Mouse (Mus musculus): ENCODE results near the gene Gm49366. TPM values are rescaled to one million over a fixed set of nuclear protein-coding genes. Genes with fewer than 3 reads are reported as not detected.
"Not testable (repeated sequence)": the region's sequence is repeated elsewhere in the genome, so short reads cannot be mapped to it uniquely, and the experiment has no call there.

The Gm49366 gene
- polyA plus RNA-seq, 1 experiment from 2014 or later, result not detected

- no peaks in the 10 kb centered on the region for H3K4me1 ChIP-seq (ENCODE audit: control insufficient read depth, insufficient read depth, low read length)
- ATAC-seq, result no peak
- no peak overlapping the region for H3K4me3 ChIP-seq (ENCODE audit: low read depth, low read length)
- no peak overlapping the region for H3K4me2 ChIP-seq (ENCODE audit: low read length)
- WGBS, result 92% methylated on average over 4 of the region's 4 CpGs
- no peaks in the 10 kb centered on the region for H3K36me3 ChIP-seq (ENCODE audit: control insufficient read depth, insufficient read depth, low read length)
- DNase-seq (ENCODE audit: low spot score), result no peak
- H3K9ac ChIP-seq (ENCODE audit: low read length), result no peak overlapping the region
- H3K27ac ChIP-seq (ENCODE audit: low read depth, low read length), result no peak overlapping the region
- no peaks in the 10 kb centered on the region for H3K27me3 ChIP-seq (replicated peaks; ENCODE audit: control insufficient read depth, insufficient read depth, low read length)
- H3K9me3 ChIP-seq (replicated peaks; ENCODE audit: control insufficient read depth, low read length), result no peaks in the 10 kb centered on the region
These were observed 38.7 kb downstream of the Gm49366 start for GRCm38 (mm10) chr12:84077371-84077990.

- Histone ChIP-seq H3K4me1 (ENCODE audit: control insufficient read depth, insufficient read depth, low read length) (no peaks in the 10 kb centered on the region), H3K9ac (ENCODE audit: low read length) (no peak overlapping the region), H3K4me3 (ENCODE audit: low read depth, low read length) (no peak overlapping the region), H3K4me2 (ENCODE audit: low read length) (no peak overlapping the region), H3K27ac (ENCODE audit: low read depth, low read length) (no peak overlapping the region), H3K36me3 (ENCODE audit: control insufficient read depth, insufficient read depth, low read length) (no peaks in the 10 kb centered on the region), H3K27me3 (replicated peaks; ENCODE audit: control insufficient read depth, insufficient read depth, low read length) (no peaks in the 10 kb centered on the region), H3K9me3 (replicated peaks; ENCODE audit: control insufficient read depth, low read length) (no peaks in the 10 kb centered on the region)
- DNase-seq (ENCODE audit: low spot score), result no peak
- 92% methylated on average over 2 of the region's 2 CpGs for WGBS
- ATAC-seq, result no peak
These were observed 45.1 kb downstream of the Gm49366 start for GRCm38 (mm10) chr12:84083842-84084241.

GRCm38 (mm10) chr12:84084581-84084980, 45.8 kb downstream of the Gm49366 start:
- no peaks in the 10 kb centered on the region for H3K27me3 ChIP-seq (replicated peaks; ENCODE audit: control insufficient read depth, insufficient read depth, low read length)
- 96% methylated on average over 4 of the region's 4 CpGs for WGBS
- no peak overlapping the region for H3K9ac ChIP-seq (ENCODE audit: low read length)
- H3K4me3 ChIP-seq (ENCODE audit: low read depth, low read length), result no peak overlapping the region
- H3K4me1 ChIP-seq (ENCODE audit: control insufficient read depth, insufficient read depth, low read length), result no peaks in the 10 kb centered on the region
- no peak overlapping the region for H3K27ac ChIP-seq (ENCODE audit: low read depth, low read length)
- no peaks in the 10 kb centered on the region for H3K9me3 ChIP-seq (replicated peaks; ENCODE audit: control insufficient read depth, low read length)
- no peak overlapping the region for H3K4me2 ChIP-seq (ENCODE audit: low read length)
- no peaks in the 10 kb centered on the region for H3K36me3 ChIP-seq (ENCODE audit: control insufficient read depth, insufficient read depth, low read length)
- ATAC-seq (no peak), DNase-seq (ENCODE audit: low spot score) (no peak)

- 91% methylated on average over 5 of the region's 5 CpGs for WGBS
- not testable (repeated sequence) for H3K36me3 ChIP-seq (ENCODE audit: control insufficient read depth, insufficient read depth, low read length); H3K9me3 ChIP-seq (replicated peaks; ENCODE audit: control insufficient read depth, low read length); H3K4me1 ChIP-seq (ENCODE audit: control insufficient read depth, insufficient read depth, low read length); H3K27me3 ChIP-seq (replicated peaks; ENCODE audit: control insufficient read depth, insufficient read depth, low read length); H3K9ac ChIP-seq (ENCODE audit: low read length); H3K27ac ChIP-seq (ENCODE audit: low read depth, low read length); H3K4me3 ChIP-seq (ENCODE audit: low read depth, low read length); ATAC-seq; H3K4me2 ChIP-seq (ENCODE audit: low read length); DNase-seq (ENCODE audit: low spot score)
These were observed 55.9 kb downstream of the Gm49366 start for GRCm38 (mm10) chr12:84094666-84095065.

GRCm38 (mm10) chr12:84099605-84100004, 60.9 kb downstream of the Gm49366 start:
- H3K9me3 ChIP-seq (replicated peaks; ENCODE audit: control insufficient read depth, low read length), result no peaks in the 10 kb centered on the region
- no peak overlapping the region for H3K4me3 ChIP-seq (ENCODE audit: low read depth, low read length)
- no peak for ATAC-seq
- no peak overlapping the region for H3K9ac ChIP-seq (ENCODE audit: low read length)
- H3K27ac ChIP-seq (ENCODE audit: low read depth, low read length), result no peak overlapping the region
- H3K27me3 ChIP-seq (replicated peaks; ENCODE audit: control insufficient read depth, insufficient read depth, low read length), result no peaks in the 10 kb centered on the region
- 97% methylated on average over 2 of the region's 2 CpGs for WGBS
- no peaks in the 10 kb centered on the region for H3K36me3 ChIP-seq (ENCODE audit: control insufficient read depth, insufficient read depth, low read length)
- DNase-seq (ENCODE audit: low spot score), result no peak
- no peaks in the 10 kb centered on the region for H3K4me1 ChIP-seq (ENCODE audit: control insufficient read depth, insufficient read depth, low read length)
- no peak overlapping the region for H3K4me2 ChIP-seq (ENCODE audit: low read length)

GRCm38 (mm10) chr12:84100071-84100470, 61.3 kb downstream of the Gm49366 start:
- H3K4me1 ChIP-seq (ENCODE audit: control insufficient read depth, insufficient read depth, low read length), result no peaks in the 10 kb centered on the region
- H3K27ac ChIP-seq (ENCODE audit: low read depth, low read length), result no peak overlapping the region
- H3K9ac ChIP-seq (ENCODE audit: low read length), result no peak overlapping the region; the same call in 1 of the 2 replicates
- H3K4me3 ChIP-seq (ENCODE audit: low read depth, low read length), result no peak overlapping the region
- no peaks in the 10 kb centered on the region for H3K36me3 ChIP-seq (ENCODE audit: control insufficient read depth, insufficient read depth, low read length)
- no peaks in the 10 kb centered on the region for H3K27me3 ChIP-seq (replicated peaks; ENCODE audit: control insufficient read depth, insufficient read depth, low read length)
- ATAC-seq (no peak), DNase-seq (ENCODE audit: low spot score) (no peak)
- 48% methylated on average over 1 of the region's 1 CpGs for WGBS
- H3K4me2 ChIP-seq (ENCODE audit: low read length), result peak overlapping the region; percentile 70; the same call in 1 of the 2 replicates
- no peaks in the 10 kb centered on the region for H3K9me3 ChIP-seq (replicated peaks; ENCODE audit: control insufficient read depth, low read length)

GRCm38 (mm10) chr12:84100604-84101492, 62.1 kb downstream of the Gm49366 start, which contains the start of gene Acot6:
Gene Acot6 (plus strand): TSS chr12:84100654.
- H3K27me3 ChIP-seq (replicated peaks; ENCODE audit: control insufficient read depth, insufficient read depth, low read length); H3K27ac ChIP-seq (ENCODE audit: low read depth, low read length); H3K36me3 ChIP-seq (ENCODE audit: control insufficient read depth, insufficient read depth, low read length); H3K9me3 ChIP-seq (replicated peaks; ENCODE audit: control insufficient read depth, low read length); H3K4me1 ChIP-seq (ENCODE audit: control insufficient read depth, insufficient read depth, low read length): not testable (repeated sequence)
- DNase-seq (ENCODE audit: low spot score) (peak; percentile 70), ATAC-seq (peak; percentile 79)
- under 1% methylated on average over 64 of the region's 80 CpGs for WGBS
- H3K4me2 ChIP-seq (ENCODE audit: low read length), result peak within 1 kb of the TSS; percentile 70
- H3K4me3 ChIP-seq (ENCODE audit: low read depth, low read length), result peak within 1 kb of the TSS; percentile 49
- H3K9ac ChIP-seq (ENCODE audit: low read length), result peak within 1 kb of the TSS; percentile 70

- Histone ChIP-seq H3K4me1 (ENCODE audit: control insufficient read depth, insufficient read depth, low read length) (no peaks in the 10 kb centered on the region), H3K27ac (ENCODE audit: low read depth, low read length) (no peak overlapping the region), H3K9ac (ENCODE audit: low read length) (no peak overlapping the region; the same call in 1 of the 2 replicates), H3K9me3 (replicated peaks; ENCODE audit: control insufficient read depth, low read length) (no peaks in the 10 kb centered on the region), H3K27me3 (replicated peaks; ENCODE audit: control insufficient read depth, insufficient read depth, low read length) (no peaks in the 10 kb centered on the region), H3K36me3 (ENCODE audit: control insufficient read depth, insufficient read depth, low read length) (no peaks in the 10 kb centered on the region), H3K4me3 (ENCODE audit: low read depth, low read length) (peak overlapping the region; percentile 49), H3K4me2 (ENCODE audit: low read length) (peak overlapping the region; percentile 70)
- DNase-seq (ENCODE audit: low spot score) (no peak), ATAC-seq (no peak)
- WGBS, result 53% methylated on average over 2 of the region's 2 CpGs
These were observed 62.7 kb downstream of the Gm49366 start for GRCm38 (mm10) chr12:84101493-84101845.

- Histone ChIP-seq H3K4me2 (ENCODE audit: low read length) (no peak overlapping the region), H3K4me1 (ENCODE audit: control insufficient read depth, insufficient read depth, low read length) (no peaks in the 10 kb centered on the region), H3K27me3 (replicated peaks; ENCODE audit: control insufficient read depth, insufficient read depth, low read length) (no peaks in the 10 kb centered on the region), H3K36me3 (ENCODE audit: control insufficient read depth, insufficient read depth, low read length) (no peaks in the 10 kb centered on the region), H3K4me3 (ENCODE audit: low read depth, low read length) (no peak overlapping the region), H3K9ac (ENCODE audit: low read length) (no peak overlapping the region), H3K9me3 (replicated peaks; ENCODE audit: control insufficient read depth, low read length) (no peaks in the 10 kb centered on the region), H3K27ac (ENCODE audit: low read depth, low read length) (no peak overlapping the region)
- no peak for DNase-seq (ENCODE audit: low spot score)
- 82% methylated on average over 3 of the region's 3 CpGs for WGBS
- ATAC-seq, result no peak
These were observed 68.3 kb downstream of the Gm49366 start for GRCm38 (mm10) chr12:84107012-84107411.
